Mouse (Mus musculus): ENCODE data around the gene Cd247. TPM values are rescaled to one million over a fixed set of nuclear protein-coding genes. Genes with fewer than 3 reads are reported as not detected.
A peak's percentile ranks its signal among the peaks of the same experiment; 100 is the strongest.

The Cd247 gene
- polyA plus RNA-seq, 1 experiment from 2014 or later = 0.20 TPM

GRCm38 (mm10) chr1:165843586-165843985 lies 55.1 kb downstream of the Cd247 start:
- no peak for ATAC-seq (ENCODE audit: insufficient read depth)
- Histone ChIP-seq H3K4me1 (replicated peaks) (peaks cover 28% of the 10 kb centered on the region), H3K4me3 (replicated peaks) (no peak overlapping the region), H3K27ac (replicated peaks) (no peak overlapping the region), H3K27me3 (peaks cover 83% of the 10 kb centered on the region), H3K9ac (no peak overlapping the region), H3K9me3 (replicated peaks) (no peaks in the 10 kb centered on the region), H3K4me2 (no peak overlapping the region), H3K36me3 (replicated peaks) (no peaks in the 10 kb centered on the region)
- WGBS (ENCODE audit: insufficient replicate concordance) = 56% methylated on average over 3 of the region's 3 CpGs

GRCm38 (mm10) chr1:165844466-165844951 lies 56.0 kb downstream of the Cd247 start:
- no peaks in the 10 kb centered on the region for H3K36me3 ChIP-seq (replicated peaks)
- H3K27me3 ChIP-seq = peaks cover 74% of the 10 kb centered on the region
- WGBS (ENCODE audit: insufficient replicate concordance) = 6% methylated on average over 19 of the region's 20 CpGs
- peak overlapping the region; percentile 39; the same call in 1 of the 2 replicates for H3K9ac ChIP-seq
- peak; percentile 53 for ATAC-seq (ENCODE audit: insufficient read depth)
- H3K9me3 ChIP-seq (replicated peaks) = no peaks in the 10 kb centered on the region
- H3K27ac ChIP-seq (replicated peaks) = no peak overlapping the region
- peak overlapping the region; percentile 87 for H3K4me2 ChIP-seq
- H3K4me3 ChIP-seq (replicated peaks) = peak overlapping the region; percentile 54
- H3K4me1 ChIP-seq (replicated peaks) = peaks cover 37% of the 10 kb centered on the region

- no peaks in the 10 kb centered on the region for H3K36me3 ChIP-seq (replicated peaks)
- peak overlapping the region; percentile 87 for H3K4me2 ChIP-seq
- peak overlapping the region; percentile 39; the same call in 1 of the 2 replicates for H3K9ac ChIP-seq
- ATAC-seq (ENCODE audit: insufficient read depth) = peak; percentile 23
- H3K27ac ChIP-seq (replicated peaks) = no peak overlapping the region
- under 1% methylated on average over 26 of the region's 26 CpGs for WGBS (ENCODE audit: insufficient replicate concordance)
- no peaks in the 10 kb centered on the region for H3K9me3 ChIP-seq (replicated peaks)
- peaks cover 70% of the 10 kb centered on the region for H3K27me3 ChIP-seq
- peaks cover 41% of the 10 kb centered on the region for H3K4me1 ChIP-seq (replicated peaks)
- H3K4me3 ChIP-seq (replicated peaks) = peak overlapping the region; percentile 54
Observed at GRCm38 (mm10) chr1:165844956-165845355, 56.5 kb downstream of the Cd247 start.

- ATAC-seq (ENCODE audit: insufficient read depth) = 0 out of 2 replicates have a peak, but pooled peaks have one; percentile 17
- Histone ChIP-seq H3K4me3 (replicated peaks) (peak overlapping the region; percentile 54), H3K27me3 (peaks cover 66% of the 10 kb centered on the region), H3K36me3 (replicated peaks) (no peaks in the 10 kb centered on the region), H3K27ac (replicated peaks) (no peak overlapping the region), H3K4me2 (peak overlapping the region; percentile 87), H3K9ac (no peak overlapping the region), H3K4me1 (replicated peaks) (peaks cover 42% of the 10 kb centered on the region), H3K9me3 (replicated peaks) (no peaks in the 10 kb centered on the region)
- 7% methylated on average over 14 of the region's 14 CpGs for WGBS (ENCODE audit: insufficient replicate concordance)
Observed at GRCm38 (mm10) chr1:165845366-165845765, 56.9 kb downstream of the Cd247 start.

- no peak for ATAC-seq (ENCODE audit: insufficient read depth)
- peaks cover 33% of the 10 kb centered on the region for H3K4me1 ChIP-seq (replicated peaks)
- H3K9me3 ChIP-seq (replicated peaks) = no peaks in the 10 kb centered on the region
- H3K36me3 ChIP-seq (replicated peaks) = no peaks in the 10 kb centered on the region
- no peak overlapping the region for H3K27ac ChIP-seq (replicated peaks)
- no peak overlapping the region for H3K4me3 ChIP-seq (replicated peaks)
- H3K4me2 ChIP-seq = no peak overlapping the region
- peaks cover 37% of the 10 kb centered on the region for H3K27me3 ChIP-seq
- 78% methylated on average over 8 of the region's 8 CpGs for WGBS (ENCODE audit: insufficient replicate concordance)
- H3K9ac ChIP-seq = no peak overlapping the region
Observed at GRCm38 (mm10) chr1:165848417-165848816, 59.9 kb downstream of the Cd247 start.

- ATAC-seq (ENCODE audit: insufficient read depth) = no peak
- WGBS (ENCODE audit: insufficient replicate concordance) = 8% methylated on average over 4 of the region's 4 CpGs
- H3K9me3 ChIP-seq (replicated peaks) = no peaks in the 10 kb centered on the region
- H3K27ac ChIP-seq (replicated peaks) = no peak overlapping the region
- no peak overlapping the region for H3K9ac ChIP-seq
- no peaks in the 10 kb centered on the region for H3K36me3 ChIP-seq (replicated peaks)
- H3K4me1 ChIP-seq (replicated peaks) = peaks cover 37% of the 10 kb centered on the region
- no peak overlapping the region for H3K4me2 ChIP-seq
- H3K4me3 ChIP-seq (replicated peaks) = no peak overlapping the region
- peaks cover 32% of the 10 kb centered on the region for H3K27me3 ChIP-seq
Observed at GRCm38 (mm10) chr1:165848881-165849280, 60.4 kb downstream of the Cd247 start.

GRCm38 (mm10) chr1:165849458-165850445 lies 61.3 kb downstream of the Cd247 start:
- Histone ChIP-seq H3K4me3 (replicated peaks) (no peak overlapping the region), H3K9ac (no peak overlapping the region), H3K27me3 (peaks cover 24% of the 10 kb centered on the region), H3K27ac (replicated peaks) (no peak overlapping the region), H3K9me3 (replicated peaks) (no peaks in the 10 kb centered on the region), H3K4me1 (replicated peaks) (peaks cover 35% of the 10 kb centered on the region), H3K4me2 (peak overlapping the region; percentile 13; the same call in 1 of the 2 replicates), H3K36me3 (replicated peaks) (no peaks in the 10 kb centered on the region)
- WGBS (ENCODE audit: insufficient replicate concordance) = 55% methylated on average over 17 of the region's 17 CpGs
- ATAC-seq (ENCODE audit: insufficient read depth) = no peak

GRCm38 (mm10) chr1:165852131-165852530 lies 63.6 kb downstream of the Cd247 start:
- Histone ChIP-seq H3K9me3 (replicated peaks) (no peaks in the 10 kb centered on the region), H3K36me3 (replicated peaks) (no peaks in the 10 kb centered on the region), H3K27me3 (peaks cover 2% of the 10 kb centered on the region), H3K9ac (no peak overlapping the region), H3K4me2 (no peak overlapping the region), H3K4me1 (replicated peaks) (peaks cover 24% of the 10 kb centered on the region), H3K4me3 (replicated peaks) (no peak overlapping the region), H3K27ac (replicated peaks) (no peak overlapping the region)
- WGBS (ENCODE audit: insufficient replicate concordance) = 66% methylated on average over 5 of the region's 5 CpGs
- no peak for ATAC-seq (ENCODE audit: insufficient read depth)

GRCm38 (mm10) chr1:165853131-165853721 lies 64.7 kb downstream of the Cd247 start:
- H3K36me3 ChIP-seq (replicated peaks) = no peaks in the 10 kb centered on the region
- H3K27ac ChIP-seq (replicated peaks) = no peak overlapping the region
- 40% methylated on average over 4 of the region's 4 CpGs for WGBS (ENCODE audit: insufficient replicate concordance)
- H3K9me3 ChIP-seq (replicated peaks) = no peaks in the 10 kb centered on the region
- H3K9ac ChIP-seq = no peak overlapping the region
- H3K4me2 ChIP-seq = no peak overlapping the region
- peaks cover 24% of the 10 kb centered on the region for H3K4me1 ChIP-seq (replicated peaks)
- ATAC-seq (ENCODE audit: insufficient read depth) = no peak
- no peak overlapping the region for H3K4me3 ChIP-seq (replicated peaks)
- no peaks in the 10 kb centered on the region for H3K27me3 ChIP-seq

GRCm38 (mm10) chr1:165853729-165854420 lies 65.4 kb downstream of the Cd247 start:
- peaks cover 20% of the 10 kb centered on the region for H3K4me1 ChIP-seq (replicated peaks)
- 35% methylated on average over 10 of the region's 10 CpGs for WGBS (ENCODE audit: insufficient replicate concordance)
- H3K9ac ChIP-seq = no peak overlapping the region
- H3K36me3 ChIP-seq (replicated peaks) = no peaks in the 10 kb centered on the region
- ATAC-seq (ENCODE audit: insufficient read depth) = 0 out of 2 replicates have a peak, but pooled peaks have one; percentile 39
- H3K4me2 ChIP-seq = no peak overlapping the region; the same call in 1 of the 2 replicates
- no peaks in the 10 kb centered on the region for H3K27me3 ChIP-seq
- H3K9me3 ChIP-seq (replicated peaks) = no peaks in the 10 kb centered on the region
- no peak overlapping the region for H3K27ac ChIP-seq (replicated peaks)
- no peak overlapping the region for H3K4me3 ChIP-seq (replicated peaks)
